Mouse (Mus musculus) liver, embryonic 11.5 days (tissue): ENCODE measurements at regions not wholly inside any gene's neighbourhood (a gene's known extent, or its start where the extent isn't known, plus 50 kb on each side); places are given as distances from the start of the nearest gene placed in this dataset.
"Not testable (repeated sequence)": the region's sequence is repeated elsewhere in the genome, so short reads cannot be mapped to it uniquely, and the experiment has no call there.

ENCODE experiments used
- ATAC-seq: fragments of 200-750 bp; cut with Nextera tagmentation; replicated peaks from 2 replicates; pipeline ENCODE4 v1.8.0; 2017; ENCODE audit warnings: moderate number of reproducible peaks, mild to moderate bottlenecking, moderate TSS enrichment, moderate library complexity; ENCODE audit not compliant: low FRiP score
- DNase-seq: peaks from one replicate; pipeline ENCODE4 v3.0.0-alpha.2; 2017; ENCODE audit warnings: low spot score
- H3K27ac ChIP-seq: fragments of 300-500 bp; sonication (generic); 2 replicates; pipeline ENCODE4 v1.5.1; 2014; ENCODE audit warnings: mild to moderate bottlenecking, low read depth, low read length, control low read depth
- H3K27me3 ChIP-seq: fragments of 300-500 bp; sonication (generic); replicated peaks from 2 replicates; pipeline ENCODE4 v1.6.1; 2014; ENCODE audit warnings: low read length, mixed read lengths; ENCODE audit not compliant: control insufficient read depth, insufficient read depth
- H3K36me3 ChIP-seq: fragments of 300-500 bp; sonication (generic); 2 replicates; pipeline ENCODE4 v1.6.1; 2014; ENCODE audit warnings: mild to moderate bottlenecking, low read length, moderate library complexity, mixed read lengths; ENCODE audit not compliant: control insufficient read depth, insufficient read depth
- H3K4me1 ChIP-seq: fragments of 300-500 bp; sonication (generic); replicated peaks from 2 replicates; pipeline ENCODE4 v1.6.1; 2014; ENCODE audit warnings: low read length, mixed read lengths; ENCODE audit not compliant: control insufficient read depth, insufficient read depth
- H3K4me2 ChIP-seq: fragments of 300-500 bp; sonication (generic); 2 replicates; pipeline ENCODE4 v1.6.1; 2014; ENCODE audit warnings: mild to moderate bottlenecking, control low read depth, moderate library complexity
- H3K4me3 ChIP-seq: fragments of 300-500 bp; sonication (generic); 2 replicates; pipeline ENCODE4 v1.5.1; 2014; ENCODE audit warnings: low read depth, low read length, control low read depth
- H3K9ac ChIP-seq: fragments of 300-500 bp; sonication (generic); 2 replicates; pipeline ENCODE4 v1.6.1; 2014; ENCODE audit warnings: low read depth, low read length, control low read depth
- H3K9me3 ChIP-seq: fragments of 300-500 bp; sonication (generic); 2 replicates; pipeline ENCODE4 v1.6.1; 2016; ENCODE audit warnings: low read length, inconsistent platforms, mixed read lengths; ENCODE audit not compliant: control insufficient read depth
- WGBS: fragments of 180-500 bp; shearing (Covaris S2); extraction: QIAGEN DNeasy Blood & Tissue Kit; methylation state at CpG from one replicate; pipeline ENCODE4 v1.1.7; 2014; 5-methylcytosine and 5-hydroxymethylcytosine counted together

DNA sequence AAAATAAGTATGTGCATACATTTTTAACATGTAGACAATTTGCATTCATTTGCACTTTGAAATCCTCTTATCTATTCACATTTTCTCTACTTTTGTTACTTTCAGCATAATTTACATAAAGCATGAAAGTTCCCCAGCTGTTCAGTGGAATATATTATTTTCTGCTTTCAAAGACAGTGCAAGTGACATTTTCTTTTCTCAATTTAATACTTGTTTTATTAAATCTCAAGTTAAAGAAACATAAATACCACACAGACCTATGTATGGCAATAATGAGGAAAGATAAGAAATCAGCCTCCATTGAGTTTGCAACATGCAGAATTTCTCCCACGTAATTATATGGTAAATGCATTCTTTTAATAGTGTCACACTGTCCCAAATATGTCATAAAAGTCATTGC, 1168.1 kb upstream of the Gje1 start:
- H3K36me3 ChIP-seq: no peaks in the 10 kb centered on the region
- H3K4me3 ChIP-seq: no peak overlapping the region
- H3K4me1 ChIP-seq: no peaks in the 10 kb centered on the region
- no peak overlapping the region for H3K4me2 ChIP-seq
- H3K9me3 ChIP-seq: no peaks in the 10 kb centered on the region
- no peaks in the 10 kb centered on the region for H3K27me3 ChIP-seq
- WGBS: 53% methylated on average over 1 of the region's 1 CpGs
- ATAC-seq (no peak), DNase-seq (no peak)
- H3K9ac ChIP-seq: no peak overlapping the region
- no peak overlapping the region for H3K27ac ChIP-seq

DNA sequence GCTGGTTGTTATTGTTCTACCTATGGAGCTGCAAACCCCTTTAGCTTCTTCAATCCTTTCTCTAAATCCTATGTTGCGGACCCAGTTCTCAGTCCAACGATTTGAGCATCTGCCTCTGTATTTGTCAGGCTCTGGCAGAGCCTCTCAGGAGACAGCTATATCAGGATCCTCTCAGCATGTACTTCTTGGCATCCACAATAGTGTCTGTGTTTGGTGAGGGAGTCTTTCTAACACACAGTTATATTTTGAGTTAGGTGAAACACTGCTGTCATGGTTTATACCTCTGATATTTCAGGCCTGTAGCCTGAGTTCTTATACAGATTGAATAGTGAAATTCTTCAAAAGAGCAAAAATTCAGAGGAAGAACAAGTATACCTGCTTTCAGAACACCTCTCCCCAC, 1150.0 kb upstream of the Gje1 start:
- no peaks in the 10 kb centered on the region for H3K27me3 ChIP-seq
- no peaks in the 10 kb centered on the region for H3K36me3 ChIP-seq
- H3K27ac ChIP-seq: no peak overlapping the region
- WGBS: 73% methylated on average over 2 of the region's 2 CpGs
- no peak overlapping the region for H3K4me2 ChIP-seq
- ATAC-seq (no peak), DNase-seq (no peak)
- no peak overlapping the region for H3K4me3 ChIP-seq
- no peaks in the 10 kb centered on the region for H3K4me1 ChIP-seq
- H3K9ac ChIP-seq: no peak overlapping the region
- no peaks in the 10 kb centered on the region for H3K9me3 ChIP-seq

DNA sequence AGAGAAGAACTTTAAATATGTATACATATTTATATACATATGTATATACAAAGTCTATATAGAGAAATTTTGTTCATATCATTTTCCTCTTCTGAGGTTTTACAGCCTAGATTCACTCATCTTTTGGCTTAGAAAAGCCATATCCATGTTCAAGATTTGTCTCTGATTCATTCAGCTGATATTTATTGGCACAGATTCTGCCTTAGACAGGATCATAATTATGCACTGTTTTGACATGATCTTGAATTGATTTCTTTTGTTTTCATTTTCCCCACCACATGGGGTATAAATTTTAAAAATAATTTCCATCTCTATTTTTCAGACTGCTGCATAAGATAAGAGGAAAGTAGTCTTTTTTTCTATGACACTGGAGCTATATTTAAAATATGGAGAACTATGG, 1148.9 kb upstream of the Gje1 start:
- H3K27ac ChIP-seq: no peak overlapping the region
- no peak overlapping the region for H3K9ac ChIP-seq
- no peak overlapping the region for H3K4me2 ChIP-seq
- ATAC-seq: no peak
- H3K36me3 ChIP-seq: no peaks in the 10 kb centered on the region
- no peak overlapping the region for H3K4me3 ChIP-seq
- H3K27me3 ChIP-seq: no peaks in the 10 kb centered on the region
- H3K9me3 ChIP-seq: no peaks in the 10 kb centered on the region
- H3K4me1 ChIP-seq: no peaks in the 10 kb centered on the region
- no peak for DNase-seq

DNA sequence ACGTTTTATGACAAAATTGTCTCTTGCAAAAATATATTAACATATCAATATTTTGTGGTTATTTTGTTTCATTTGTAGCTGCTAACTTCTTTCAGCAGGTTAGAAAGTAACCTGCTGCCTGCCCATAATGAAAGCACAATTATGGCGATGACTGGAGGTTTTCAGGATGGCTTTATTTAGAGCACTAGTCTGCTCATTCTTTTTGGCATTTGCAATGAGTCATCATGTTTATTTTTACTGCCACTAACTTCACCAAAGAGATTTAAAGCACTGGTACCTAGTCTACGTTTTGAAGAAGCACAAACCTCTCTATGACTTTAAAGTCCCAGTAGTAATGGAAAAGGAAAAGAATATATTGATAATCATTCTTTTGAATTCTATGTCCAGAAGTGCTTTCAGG, 1123.4 kb upstream of the Gje1 start:
- Histone ChIP-seq H3K4me1 (no peaks in the 10 kb centered on the region), H3K27me3 (no peaks in the 10 kb centered on the region), H3K9me3 (no peaks in the 10 kb centered on the region), H3K4me3 (no peak overlapping the region), H3K27ac (no peak overlapping the region), H3K9ac (no peak overlapping the region), H3K36me3 (no peaks in the 10 kb centered on the region), H3K4me2 (no peak overlapping the region)
- no peak for DNase-seq
- WGBS: 66% methylated on average over 3 of the region's 3 CpGs
- no peak for ATAC-seq

DNA sequence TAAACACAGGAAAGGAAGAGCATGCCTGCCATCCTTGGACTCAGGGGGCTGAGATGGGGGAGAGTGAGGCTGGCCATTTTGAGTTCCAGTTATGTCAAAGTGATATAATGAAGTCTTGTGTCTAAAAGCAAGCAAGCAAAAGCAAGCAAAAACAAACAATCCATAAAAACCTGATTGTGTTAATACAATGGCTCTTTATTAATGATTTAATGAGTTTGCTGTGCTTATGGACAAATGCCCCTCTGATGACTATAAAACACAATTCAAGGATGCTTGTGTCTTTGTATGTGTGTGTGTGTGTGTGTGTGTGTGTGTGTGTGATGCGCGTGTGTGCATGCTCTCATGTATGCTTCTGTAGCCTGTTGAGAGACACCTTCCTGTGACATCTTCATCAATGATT, 1114.3 kb upstream of the Gje1 start:
- no peak overlapping the region for H3K9ac ChIP-seq
- H3K9me3 ChIP-seq: no peaks in the 10 kb centered on the region
- H3K36me3 ChIP-seq: no peaks in the 10 kb centered on the region
- H3K27ac ChIP-seq: no peak overlapping the region
- no peak overlapping the region for H3K4me3 ChIP-seq
- ATAC-seq: no peak
- H3K4me1 ChIP-seq: no peaks in the 10 kb centered on the region
- no peaks in the 10 kb centered on the region for H3K27me3 ChIP-seq
- H3K4me2 ChIP-seq: no peak overlapping the region
- DNase-seq: no peak
- WGBS: 90% methylated on average over 2 of the region's 2 CpGs

DNA sequence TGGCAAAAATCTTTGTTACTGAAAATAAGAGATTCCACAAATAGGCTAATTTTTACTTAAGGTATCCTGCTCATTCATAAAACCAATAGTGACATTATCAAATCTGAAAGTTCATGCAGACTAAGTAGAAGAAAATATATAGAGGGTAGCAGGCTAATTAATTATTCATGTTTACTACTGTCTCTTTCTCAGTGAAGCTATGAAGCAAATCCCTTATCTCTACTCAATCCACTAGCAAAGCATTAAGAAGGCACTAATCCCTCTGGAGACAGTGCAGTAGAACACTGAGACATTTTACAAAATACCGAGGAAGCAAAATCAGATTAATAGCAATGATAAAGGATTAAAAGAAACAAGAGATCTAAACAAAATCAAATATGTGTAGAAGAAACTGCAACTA, 1107.4 kb upstream of the Gje1 start:
- Histone ChIP-seq H3K4me3 (no peak overlapping the region), H3K27me3 (no peaks in the 10 kb centered on the region), H3K4me1 (no peaks in the 10 kb centered on the region), H3K9ac (no peak overlapping the region), H3K27ac (no peak overlapping the region), H3K36me3 (no peaks in the 10 kb centered on the region), H3K9me3 (no peaks in the 10 kb centered on the region), H3K4me2 (no peak overlapping the region)
- ATAC-seq (no peak), DNase-seq (no peak)
- WGBS: 82% methylated on average over 1 of the region's 1 CpGs

DNA sequence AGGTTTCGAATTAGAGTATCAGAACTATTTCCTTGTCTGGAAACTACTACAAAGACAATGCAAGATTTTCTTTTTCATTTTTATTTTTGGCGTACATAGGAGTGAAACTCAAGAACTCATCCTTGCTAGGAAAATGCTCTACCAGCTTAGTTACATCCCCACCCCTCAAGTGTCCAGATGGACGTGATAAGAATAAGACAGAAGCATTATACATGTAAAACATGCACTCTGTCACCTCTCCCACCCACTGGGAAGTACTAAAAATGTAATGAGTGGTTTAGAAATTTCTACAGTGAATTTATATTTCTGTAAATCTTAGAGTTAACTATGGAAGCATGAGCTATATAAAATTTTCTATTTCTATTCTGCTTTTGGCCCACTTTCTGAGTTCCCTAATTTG, 1089.3 kb upstream of the Gje1 start:
- Histone ChIP-seq H3K27ac (no peak overlapping the region), H3K36me3 (no peaks in the 10 kb centered on the region), H3K4me1 (no peaks in the 10 kb centered on the region), H3K27me3 (no peaks in the 10 kb centered on the region), H3K4me3 (no peak overlapping the region), H3K9ac (no peak overlapping the region), H3K4me2 (no peak overlapping the region), H3K9me3 (no peaks in the 10 kb centered on the region)
- DNase-seq: no peak
- no peak for ATAC-seq
- WGBS: 74% methylated on average over 3 of the region's 3 CpGs

DNA sequence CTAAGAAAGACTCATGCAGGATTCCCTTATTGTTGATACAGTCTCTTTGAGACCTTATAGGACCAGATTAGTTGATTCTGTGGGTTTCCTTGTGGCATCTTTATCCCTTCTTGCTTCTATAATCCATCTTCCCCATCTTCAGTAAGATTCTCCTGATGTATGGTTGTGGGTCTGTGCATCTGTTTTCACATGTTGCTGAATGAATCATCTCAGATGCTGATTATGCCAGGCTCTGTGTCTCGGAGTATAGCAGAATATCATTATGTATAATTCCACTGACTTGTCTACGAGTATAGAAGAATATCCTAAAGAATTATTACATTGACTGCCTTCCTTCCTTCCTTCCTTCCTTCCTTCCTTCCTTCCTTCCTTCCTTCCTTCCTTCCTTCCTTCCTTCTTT, 1087.8 kb upstream of the Gje1 start:
- Histone ChIP-seq H3K27ac (no peak overlapping the region), H3K9me3 (no peaks in the 10 kb centered on the region), H3K27me3 (no peaks in the 10 kb centered on the region), H3K4me3 (no peak overlapping the region), H3K4me1 (no peaks in the 10 kb centered on the region), H3K36me3 (no peaks in the 10 kb centered on the region), H3K4me2 (no peak overlapping the region), H3K9ac (no peak overlapping the region)
- DNase-seq (no peak), ATAC-seq (no peak)
- 78% methylated on average over 2 of the region's 2 CpGs for WGBS

DNA sequence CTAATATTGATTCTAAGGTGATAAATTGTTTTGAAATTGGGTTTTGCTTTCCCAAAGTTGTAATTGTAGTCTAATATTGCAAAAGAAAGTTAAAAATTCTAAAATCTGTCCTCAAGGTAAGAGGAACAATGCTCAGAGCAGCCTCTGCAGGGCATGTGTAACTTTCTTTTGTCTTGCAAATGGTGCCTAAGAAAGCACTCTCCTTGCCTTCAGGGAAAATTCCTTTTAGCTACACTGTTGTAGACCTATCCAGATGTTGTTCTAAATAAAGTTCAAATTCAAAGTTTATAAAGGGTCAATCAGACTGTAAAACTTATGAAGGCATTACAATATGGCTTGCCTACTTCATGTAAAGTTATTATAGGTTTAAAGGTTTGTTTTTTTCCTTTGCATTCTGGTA, 1075.2 kb upstream of the Gje1 start:
- H3K36me3 ChIP-seq, H3K4me2 ChIP-seq, H3K9me3 ChIP-seq, H3K4me3 ChIP-seq, H3K4me1 ChIP-seq, H3K27ac ChIP-seq, DNase-seq, H3K9ac ChIP-seq, H3K27me3 ChIP-seq, ATAC-seq: not testable (repeated sequence)
